Mouse (Mus musculus): ENCODE data around the gene Nploc4.
"Not testable (repeated sequence)": the region's sequence is repeated elsewhere in the genome, so short reads cannot be mapped to it uniquely, and the experiment has no call there.

Nploc4 gene

GRCm38 (mm10) chr11:120442344-120442743, 4.8 kb upstream of the Nploc4 start, which contains the start of gene Tspan10:
Gene Tspan10 (plus strand): TSS chr11:120442644.
- no peak for DNase-seq

- DNase-seq: no peak
Measured at GRCm38 (mm10) chr11:120437857-120438385, 413 bp upstream of the Nploc4 start.

DNA sequence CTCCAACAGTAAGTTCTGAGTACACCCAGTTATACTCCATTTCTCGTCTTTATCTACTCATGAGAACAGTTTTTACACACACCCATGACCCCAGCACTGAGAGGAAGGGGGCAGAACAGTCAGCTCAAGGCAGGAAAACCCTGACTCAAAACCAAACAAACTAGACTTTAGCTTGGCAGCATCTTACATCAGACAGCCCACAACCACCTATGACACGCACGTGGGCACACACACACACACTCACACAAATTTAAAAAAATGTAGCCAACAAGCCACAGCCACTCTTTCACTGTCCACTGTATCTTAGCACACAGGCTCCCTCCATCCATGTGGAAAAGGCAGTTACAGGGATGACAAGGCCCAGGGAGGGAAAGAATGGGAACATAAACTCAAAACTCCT, 10.8 kb downstream of the Nploc4 start:
- no peak for DNase-seq

DNA sequence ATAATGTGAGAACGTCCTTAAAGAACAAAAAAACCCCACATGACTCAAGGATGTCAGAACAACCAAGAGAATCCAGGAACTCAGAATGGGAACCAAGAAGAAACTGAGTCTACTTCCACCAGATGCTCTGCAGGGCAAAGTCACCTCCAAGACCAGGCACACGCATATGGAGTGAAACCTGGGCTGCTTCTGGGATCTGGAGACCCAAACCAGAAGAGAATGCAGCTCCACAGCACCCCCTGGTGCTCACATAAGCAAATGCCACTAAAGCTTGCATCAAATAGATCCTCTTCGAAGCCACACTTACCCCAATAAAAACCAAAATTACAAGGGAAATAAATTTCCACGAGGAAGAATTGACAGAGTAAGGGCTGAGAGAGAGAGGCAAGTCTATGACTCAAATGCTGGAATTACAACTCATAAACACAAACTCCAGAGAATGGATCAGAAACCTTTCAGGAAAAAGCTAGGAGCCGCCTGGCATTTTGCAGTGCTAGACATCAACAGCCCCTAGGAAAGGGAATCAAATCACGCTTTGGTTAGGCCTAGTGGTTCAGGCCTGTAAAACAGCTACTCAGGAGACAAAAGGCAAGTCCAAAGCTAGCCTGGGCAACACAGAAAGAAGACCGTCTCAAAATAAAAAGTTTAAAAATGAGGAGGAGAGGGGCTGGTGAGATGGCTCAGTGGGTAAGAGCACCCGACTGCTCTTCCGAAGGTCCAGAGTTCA, 13.8 kb downstream of the Nploc4 start:
- DNase-seq: peak; percentile 78

GRCm38 (mm10) chr11:120422651-120423568, 14.6 kb downstream of the Nploc4 start:
- no peak for DNase-seq

- DNase-seq: no peak
Measured at GRCm38 (mm10) chr11:120418592-120418991, 18.9 kb downstream of the Nploc4 start.

GRCm38 (mm10) chr11:120417852-120418251, 19.7 kb downstream of the Nploc4 start:
- no peak for DNase-seq

GRCm38 (mm10) chr11:120413621-120414020, 23.9 kb downstream of the Nploc4 start:
- not testable (repeated sequence) for DNase-seq

- no peak for DNase-seq
Measured at GRCm38 (mm10) chr11:120406445-120406844, 31.1 kb downstream of the Nploc4 start.

DNA sequence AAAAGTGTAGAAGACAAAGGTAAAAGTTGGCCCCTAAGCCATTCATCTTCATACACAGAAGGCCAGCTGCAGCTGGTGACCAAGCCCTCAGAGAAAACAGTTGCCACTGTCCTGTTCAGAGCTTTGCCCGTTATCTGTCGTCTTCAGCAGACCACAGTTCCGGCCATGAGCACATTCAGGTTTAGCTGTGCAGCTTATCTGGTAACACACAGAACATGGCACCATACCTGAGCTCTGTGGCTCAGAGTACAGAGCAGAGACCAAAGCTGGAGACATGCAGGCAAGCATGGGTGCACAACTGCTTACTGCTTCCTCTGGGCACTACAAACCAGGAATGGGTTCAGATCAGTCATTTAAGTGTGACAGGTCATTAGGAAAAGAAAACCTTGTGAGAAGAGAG, 31.6 kb downstream of the Nploc4 start:
- no peak for DNase-seq

DNA sequence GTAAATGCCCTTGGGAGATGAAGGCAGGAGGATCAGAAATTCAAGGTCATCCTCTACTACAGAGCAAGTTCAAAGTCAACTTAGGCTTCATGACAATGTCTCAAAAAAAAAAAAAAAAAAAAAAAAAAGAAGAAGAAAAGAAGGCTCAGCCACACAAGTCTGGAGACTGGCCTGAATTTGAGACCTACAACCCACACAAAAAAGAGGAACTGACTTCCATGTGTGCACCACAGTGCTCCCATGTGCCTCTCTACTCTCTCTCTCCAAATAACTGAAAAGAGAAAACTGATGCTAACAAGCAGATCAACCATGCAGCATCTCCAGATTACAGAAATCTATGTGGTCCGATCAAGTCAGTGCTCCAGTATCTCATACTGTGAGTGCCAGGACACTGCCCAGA, 32.7 kb downstream of the Nploc4 start:
- no peak for DNase-seq

GRCm38 (mm10) chr11:120399319-120399718, 38.2 kb downstream of the Nploc4 start:
- DNase-seq: no peak

DNA sequence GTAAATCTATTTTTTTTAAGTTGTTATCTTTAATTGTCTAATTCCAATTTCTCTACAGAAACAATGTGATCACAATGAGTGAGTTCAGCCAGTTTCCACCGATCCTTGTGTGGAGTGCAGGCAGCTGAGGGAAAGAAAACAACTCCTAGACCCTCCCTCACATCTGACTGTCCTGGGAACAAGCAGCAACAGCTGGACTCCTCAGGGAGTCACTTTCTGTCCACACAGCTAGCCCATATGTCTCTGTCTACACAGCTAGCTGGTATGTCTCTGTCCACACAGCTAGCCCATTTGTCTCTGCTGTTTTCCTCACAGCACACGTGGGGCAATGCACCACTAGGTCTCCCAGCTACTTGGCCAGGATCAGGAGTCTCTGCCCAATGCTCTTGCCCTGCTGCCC, 39.9 kb downstream of the Nploc4 start:
- no peak for DNase-seq

DNA sequence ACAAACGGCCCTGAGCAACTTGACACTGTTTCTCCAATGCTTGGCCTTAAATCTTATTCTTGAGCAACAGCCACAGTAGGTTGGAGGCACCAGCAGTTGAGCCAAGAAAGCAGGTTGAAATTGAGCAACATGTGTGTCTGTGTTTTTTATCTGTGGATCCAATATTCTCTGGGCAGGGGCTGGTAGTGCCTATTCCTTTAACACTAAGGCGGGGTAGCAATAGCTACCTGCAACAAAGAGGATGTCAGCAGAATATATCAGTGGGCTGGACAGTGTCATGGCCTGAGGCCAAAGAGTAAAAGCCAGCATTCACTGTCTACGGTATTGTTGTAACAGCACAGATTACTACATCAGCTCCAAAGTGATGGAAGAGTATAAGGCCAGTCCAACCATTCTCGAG, 41.8 kb downstream of the Nploc4 start:
- no peak for DNase-seq

- DNase-seq: no peak
Measured at GRCm38 (mm10) chr11:120388580-120388979, 48.9 kb downstream of the Nploc4 start.

DNA sequence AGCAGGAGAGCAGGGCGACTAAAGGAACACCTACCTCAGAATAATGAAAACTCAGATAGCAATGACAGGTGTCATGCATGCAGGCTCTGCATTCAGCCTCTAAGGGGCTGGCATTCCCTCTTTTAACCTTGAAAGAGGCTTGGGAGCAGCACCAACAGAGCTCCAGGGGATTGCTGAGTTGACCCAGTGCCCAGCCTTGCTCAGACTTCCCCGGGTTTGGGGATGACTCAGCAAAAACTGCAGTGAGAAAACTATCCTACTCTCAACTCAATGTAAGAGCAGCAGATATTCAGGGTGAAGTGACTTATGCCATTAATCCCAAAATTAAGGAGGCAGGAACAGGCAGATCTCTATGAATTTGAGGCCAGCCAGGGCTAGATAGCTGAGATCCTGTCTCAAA, 50.4 kb downstream of the Nploc4 start:
- DNase-seq: no peak

- DNase-seq: no peak
Measured at GRCm38 (mm10) chr11:120386632-120387031, 50.9 kb downstream of the Nploc4 start.

GRCm38 (mm10) chr11:120382509-120382908, 55.0 kb downstream of the Nploc4 start:
- no peak for DNase-seq

GRCm38 (mm10) chr11:120381157-120381556, 56.4 kb downstream of the Nploc4 start:
- DNase-seq: no peak

- DNase-seq: no peak
Measured at GRCm38 (mm10) chr11:120380271-120380670, 57.2 kb downstream of the Nploc4 start.

DNA sequence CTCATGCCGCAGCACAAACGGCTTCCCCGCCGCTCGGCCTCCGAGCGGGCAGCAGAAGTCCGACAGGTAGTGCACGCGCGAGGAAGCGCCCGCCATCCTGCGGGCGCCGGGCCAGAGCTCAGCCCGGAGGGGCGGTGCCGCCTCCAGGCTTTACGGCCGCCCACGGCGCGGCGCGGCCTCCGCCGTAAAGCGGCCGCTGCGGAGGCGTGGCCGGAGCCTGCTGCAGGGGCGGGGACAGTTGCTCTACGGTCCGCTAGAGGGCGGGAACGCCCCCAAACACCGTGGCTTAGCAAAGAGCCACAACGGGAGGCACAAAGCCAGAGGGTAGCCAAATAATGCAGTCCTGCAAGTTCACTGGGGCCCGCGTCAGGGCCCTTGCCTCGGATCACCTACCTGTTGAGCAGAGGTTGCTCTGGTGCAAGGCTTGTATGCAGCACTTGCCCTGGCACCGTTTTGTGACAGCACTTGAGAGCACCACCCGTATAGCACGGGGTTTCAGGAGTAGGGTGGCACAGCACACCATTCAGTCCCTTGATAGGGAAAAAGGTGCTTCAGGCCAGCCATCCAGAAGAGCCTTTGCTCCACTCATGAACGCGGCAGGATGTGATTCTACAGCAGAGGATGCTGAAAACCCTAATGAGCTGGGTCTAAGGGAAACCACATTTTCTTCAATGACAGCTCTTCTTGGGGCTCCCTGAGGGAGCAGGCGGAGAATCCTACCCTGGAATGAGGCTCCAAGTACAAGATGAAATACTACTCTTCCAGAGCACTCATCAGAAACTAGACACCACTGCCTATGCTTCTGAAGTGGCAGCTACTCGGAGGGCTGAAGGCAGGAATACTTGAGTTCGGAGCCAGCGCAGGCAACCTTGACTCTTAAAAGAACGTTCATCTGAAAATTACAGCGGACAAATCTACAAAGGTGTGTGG, 58.6 kb downstream of the Nploc4 start, which contains the start of gene Faap100:
TSS of gene Faap100 (minus strand) at position 154 of the 930 bp plus-strand sequence.
- peak; percentile 94 for DNase-seq

DNA sequence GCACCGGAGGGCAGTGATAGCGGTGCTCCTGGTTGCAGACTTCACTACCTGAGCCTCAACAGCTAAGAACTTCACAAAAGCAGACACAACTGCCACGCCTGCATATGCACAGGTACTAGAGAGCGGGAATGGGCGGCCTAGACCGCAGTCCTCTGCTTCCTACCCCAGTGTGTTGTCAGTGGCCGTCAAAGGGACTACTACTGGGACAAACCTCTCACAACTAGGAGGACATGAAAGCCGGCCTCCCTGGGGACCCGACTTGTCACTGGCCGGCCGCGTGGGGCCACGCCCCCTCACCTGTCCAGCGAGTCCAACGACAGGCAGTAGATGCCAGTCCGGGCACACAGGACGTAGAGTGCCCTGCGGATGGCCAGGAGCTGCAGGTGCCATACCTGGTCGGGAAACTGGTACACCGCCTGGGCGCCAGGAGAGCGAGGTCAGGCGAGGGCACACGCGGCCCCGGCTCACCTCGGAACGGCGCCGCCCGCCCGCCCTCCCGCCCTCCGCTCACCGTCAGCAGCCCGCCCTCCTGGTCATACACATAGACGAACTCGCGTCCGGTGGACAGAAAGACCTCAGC, 59.4 kb downstream of the Nploc4 start:
- no peak for DNase-seq

All from thymus, postnatal 4 days (tissue).